Mouse (Mus musculus) heart, postnatal 0 days (tissue): Measurements from ENCODE around the gene Gal3st2b. TPM values are rescaled to one million over a fixed set of nuclear protein-coding genes. Genes with fewer than 3 reads are reported as not detected.
"Not testable (repeated sequence)": the region's sequence is repeated elsewhere in the genome, so short reads cannot be mapped to it uniquely, and the experiment has no call there.

Source experiments
- ATAC-seq: fragments of 200-750 bp; cut with Nextera tagmentation; 2 replicates; pipeline ENCODE4 v1.8.0; 2017; ENCODE audit warnings: low read depth, moderate number of reproducible peaks, moderate library complexity; ENCODE audit not compliant: insufficient read depth
- DNase-seq: peaks from one replicate; pipeline ENCODE4 v3.0.0-alpha.2; 2016; ENCODE audit warnings: low spot score
- H3K27ac ChIP-seq: fragments of 300-500 bp; sonication (generic); 2 replicates; pipeline ENCODE4 v1.5.1; 2014; ENCODE audit warnings: low read depth, mild to moderate bottlenecking
- H3K27me3 ChIP-seq: fragments of 300-500 bp; sonication (generic); 2 replicates; pipeline ENCODE4 v1.6.1; 2014; ENCODE audit warnings: low read length, mixed read lengths; ENCODE audit not compliant: control insufficient read depth, insufficient read depth
- H3K36me3 ChIP-seq: fragments of 300-500 bp; sonication (generic); replicated peaks from 2 replicates; pipeline ENCODE4 v1.6.1; 2014; ENCODE audit warnings: low read length, mixed read lengths; ENCODE audit not compliant: control insufficient read depth, insufficient read depth
- H3K4me1 ChIP-seq: fragments of 300-500 bp; sonication (generic); 2 replicates; pipeline ENCODE4 v1.6.1; 2014; ENCODE audit warnings: antibody characterized with exemption; ENCODE audit not compliant: control insufficient read depth, insufficient read depth
- H3K4me2 ChIP-seq: fragments of 300-500 bp; sonication (generic); 2 replicates; pipeline ENCODE4 v1.6.1; 2014; ENCODE audit warnings: low read depth, mild to moderate bottlenecking, low read length, moderate library complexity
- H3K4me3 ChIP-seq: fragments of 300-500 bp; sonication (generic); 2 replicates; pipeline ENCODE4 v1.5.1; 2014; ENCODE audit warnings: low read depth, low read length
- H3K9ac ChIP-seq: fragments of 300-500 bp; sonication (generic); replicated peaks from 2 replicates; pipeline ENCODE4 v1.6.1; 2014; ENCODE audit warnings: low read depth, low read length, mixed read lengths
- H3K9me3 ChIP-seq: fragments of 300-500 bp; sonication (generic); replicated peaks from 2 replicates; pipeline ENCODE4 v1.6.1; 2016; ENCODE audit warnings: low read length; ENCODE audit not compliant: control insufficient read depth
- WGBS: fragments of 180-500 bp; shearing (Covaris S2); extraction: QIAGEN DNeasy Blood & Tissue Kit; methylation state at CpG from one replicate; pipeline ENCODE4 v1.1.7; 2014; 5-methylcytosine and 5-hydroxymethylcytosine counted together
- polyA plus RNA-seq: library from polyadenylated mRNA; unstranded; fragments of >200 nt; fragmentation: Nextera tagmentation; extraction: Ambion mirVana; gene quantifications from 2 replicates; pipeline ENCODE4 v1.2.1, GENCODE M21; 2015
- total RNA-seq: library from RNA; depleted of rRNA; stranded (reverse); fragments of >200 nt; gene quantifications from 2 replicates; pipeline ENCODE4 v1.2.3, GENCODE M21; 2014; ENCODE audit warnings: low replicate concordance; rRNA removed

Gene Gal3st2b
- total RNA-seq (0.73 TPM in 1 of 2 replicates, not detected in the other), polyA plus RNA-seq (0.10 and 0.12 TPM in 2 replicates)

DNA sequence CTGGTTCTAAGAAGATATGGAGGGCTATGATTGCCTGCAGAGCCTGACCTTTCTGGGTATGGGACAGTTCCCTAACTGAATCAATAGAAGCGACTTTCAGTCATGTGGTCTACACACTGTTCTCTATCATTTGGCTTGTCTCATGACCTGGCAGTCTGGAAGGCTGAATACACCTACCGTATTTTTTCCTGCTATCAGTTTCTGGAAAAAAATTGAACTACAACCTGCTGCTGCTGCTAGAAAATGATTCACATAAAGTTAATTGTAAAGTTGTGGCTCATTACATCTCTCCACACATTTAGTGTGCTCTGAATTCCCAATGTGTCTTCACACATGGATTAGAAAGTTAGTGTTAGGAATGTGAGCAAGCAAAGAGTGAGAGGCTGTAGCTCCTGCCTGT is at the start of gene Gal3st2b:
Gene Gal3st2b (plus strand): TSS at position 301 of the 400 bp plus-strand sequence.
- H3K4me1 ChIP-seq, result not testable (repeated sequence)
- WGBS, result 65% methylated on average over 2 of the region's 2 CpGs

DNA sequence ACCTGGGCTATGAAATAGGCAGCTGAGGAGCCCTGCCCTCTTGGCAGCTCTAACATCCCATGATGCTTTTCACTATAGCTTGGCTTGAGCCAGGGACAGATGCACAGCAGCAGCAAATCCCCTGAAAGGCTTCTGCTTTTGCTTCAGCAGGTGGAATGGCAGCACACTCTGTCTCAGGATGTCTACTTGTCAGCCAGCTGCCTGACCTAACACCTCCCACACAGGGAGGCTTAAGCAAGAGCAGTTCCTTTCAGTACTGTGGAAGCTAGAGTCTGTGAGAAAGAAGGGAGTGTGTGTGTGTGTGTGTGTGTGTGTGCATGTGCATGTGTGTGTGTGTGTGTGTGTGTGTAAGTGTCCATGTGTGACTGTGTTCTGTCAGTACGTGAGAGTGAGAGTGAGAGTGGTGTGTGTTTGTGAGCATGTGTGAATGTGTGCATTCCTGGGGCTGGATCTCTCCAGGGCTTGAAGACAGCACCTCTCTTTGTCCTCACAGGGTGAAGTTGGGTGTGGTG is 46.5 kb upstream of the Gal3st2b start:
- not testable (repeated sequence) for H3K9ac ChIP-seq, ATAC-seq, H3K9me3 ChIP-seq, H3K4me2 ChIP-seq, H3K36me3 ChIP-seq, H3K4me3 ChIP-seq, H3K27me3 ChIP-seq, DNase-seq, H3K4me1 ChIP-seq, H3K27ac ChIP-seq
- WGBS, result no CpG with 5 or more reads among the region's 1 CpGs

More for the DNA sequence above, at the start of gene Gal3st2b:
- not testable (repeated sequence) for ATAC-seq, H3K9ac ChIP-seq, DNase-seq, H3K9me3 ChIP-seq, H3K4me2 ChIP-seq, H3K27ac ChIP-seq, H3K27me3 ChIP-seq, H3K36me3 ChIP-seq, H3K4me3 ChIP-seq

DNA sequence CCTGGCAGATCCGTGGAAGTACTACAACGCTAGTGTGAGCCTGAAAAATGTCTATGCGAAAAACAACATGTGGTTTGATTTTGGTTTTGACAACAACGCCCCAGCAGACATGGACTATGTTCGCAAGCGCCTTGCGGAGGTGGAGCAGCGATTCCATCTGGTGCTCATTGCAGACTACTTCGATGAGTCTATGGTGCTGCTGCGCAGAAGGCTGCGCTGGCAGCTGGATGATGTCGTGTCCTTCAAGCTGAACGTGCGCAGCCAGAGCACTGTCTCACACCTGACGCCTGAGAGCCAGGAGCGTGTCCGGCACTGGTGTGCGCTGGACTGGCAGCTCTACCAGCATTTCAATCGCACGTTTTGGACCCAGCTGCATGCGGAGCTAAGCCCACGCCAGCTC is 43.7 kb upstream of the Gal3st2b start:
- H3K27ac ChIP-seq, H3K36me3 ChIP-seq, H3K9ac ChIP-seq, H3K4me3 ChIP-seq, H3K27me3 ChIP-seq, DNase-seq, H3K4me2 ChIP-seq, H3K4me1 ChIP-seq, ATAC-seq, H3K9me3 ChIP-seq: not testable (repeated sequence)
- 89% methylated on average over 11 of the region's 22 CpGs for WGBS

- peak; percentile 75 for ATAC-seq
Measured at GRCm38 (mm10) chr1:93881778-93882177, 36.3 kb upstream of the Gal3st2b start.

GRCm38 (mm10) chr1:93890936-93891335 is 27.2 kb upstream of the Gal3st2b start:
- not testable (repeated sequence) for H3K9ac ChIP-seq, H3K4me2 ChIP-seq, H3K4me1 ChIP-seq, H3K36me3 ChIP-seq, H3K9me3 ChIP-seq, H3K27me3 ChIP-seq, DNase-seq, H3K4me3 ChIP-seq, H3K27ac ChIP-seq, ATAC-seq
- 57% methylated on average over 1 of the region's 1 CpGs for WGBS

More at GRCm38 (mm10) chr1:93881778-93882177, 36.3 kb upstream of the Gal3st2b start:
- H3K27ac ChIP-seq, H3K27me3 ChIP-seq, H3K4me3 ChIP-seq, H3K9ac ChIP-seq, DNase-seq, H3K36me3 ChIP-seq, H3K9me3 ChIP-seq, H3K4me1 ChIP-seq, H3K4me2 ChIP-seq: not testable (repeated sequence)
- WGBS, result no CpG with 5 or more reads among the region's 11 CpGs

- H3K27me3 ChIP-seq, H3K4me2 ChIP-seq, H3K4me1 ChIP-seq, H3K9me3 ChIP-seq, H3K9ac ChIP-seq, H3K36me3 ChIP-seq, H3K27ac ChIP-seq, H3K4me3 ChIP-seq, DNase-seq: not testable (repeated sequence)
- no CpG with 5 or more reads among the region's 1 CpGs for WGBS
- 0 out of 2 replicates have a peak, but pooled peaks have one; percentile 36 for ATAC-seq
Measured at GRCm38 (mm10) chr1:93897395-93897794, 20.7 kb upstream of the Gal3st2b start.

- not testable (repeated sequence) for H3K27me3 ChIP-seq, H3K9me3 ChIP-seq, DNase-seq, H3K4me3 ChIP-seq, H3K27ac ChIP-seq, H3K4me2 ChIP-seq, H3K36me3 ChIP-seq, H3K9ac ChIP-seq, H3K4me1 ChIP-seq
- WGBS, result 11% methylated on average over 1 of the region's 5 CpGs
- 0 out of 2 replicates have a peak, but pooled peaks have one; percentile 37 for ATAC-seq
Measured at GRCm38 (mm10) chr1:93901291-93901690, 16.8 kb upstream of the Gal3st2b start.

GRCm38 (mm10) chr1:93906690-93907089 is 11.4 kb upstream of the Gal3st2b start:
- peak; percentile 79 for ATAC-seq
- not testable (repeated sequence) for DNase-seq
- WGBS, result 35% methylated on average over 2 of the region's 5 CpGs

More at GRCm38 (mm10) chr1:93906690-93907089, 11.4 kb upstream of the Gal3st2b start:
- not testable (repeated sequence) for H3K36me3 ChIP-seq, H3K9ac ChIP-seq, H3K4me3 ChIP-seq, H3K9me3 ChIP-seq, H3K4me2 ChIP-seq, H3K27me3 ChIP-seq, H3K4me1 ChIP-seq, H3K27ac ChIP-seq
